Mouse (Mus musculus) MN1 (cell line): ENCODE data around the gene Mgat5.
A peak's percentile ranks its signal among the peaks of the same experiment; 100 is the strongest.

ENCODE experiments used
- DNase-seq: peaks from one replicate; pipeline ENCODE4 v3.0.0-alpha.2; 2016; ENCODE audit warnings: low spot score

Mgat5 gene

DNA sequence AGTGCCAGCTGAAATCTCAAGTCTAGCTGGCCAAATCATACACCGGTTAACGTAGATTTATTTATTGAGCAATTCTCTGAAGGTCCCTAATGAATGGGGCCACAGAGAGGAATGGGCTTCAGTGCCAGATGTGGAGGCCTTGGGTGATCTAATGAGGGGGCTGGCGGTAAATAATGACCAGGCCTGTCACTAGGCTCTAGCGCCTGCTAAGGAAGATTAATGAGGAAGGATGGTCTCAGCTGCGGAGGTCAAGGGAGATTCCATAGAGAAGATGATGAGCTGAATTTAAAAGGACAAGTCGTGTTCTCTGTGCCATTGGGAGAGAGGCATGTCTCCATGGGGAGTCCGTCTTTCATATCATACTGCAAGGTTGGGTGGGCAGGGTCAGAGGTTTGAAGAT is 178.3 kb downstream of the Mgat5 start:
- no peak for DNase-seq

DNA sequence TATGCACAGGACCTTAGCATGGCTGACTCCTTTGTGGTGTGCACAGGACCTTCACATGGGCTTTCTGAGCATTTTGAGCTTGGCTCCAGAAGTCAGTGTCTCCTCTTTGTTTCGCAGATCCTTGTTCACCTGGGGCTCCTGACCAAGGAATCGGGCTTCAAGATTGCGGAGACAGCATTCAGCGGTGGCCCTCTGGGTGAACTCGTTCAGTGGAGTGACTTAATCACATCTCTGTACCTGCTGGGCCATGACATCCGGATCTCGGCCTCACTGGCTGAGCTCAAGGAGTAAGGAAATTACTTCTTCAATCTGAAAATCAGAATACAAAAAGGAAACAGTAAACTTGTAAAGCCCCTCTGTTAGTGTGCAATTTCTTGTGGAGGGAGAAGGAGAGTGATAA is 182.4 kb downstream of the Mgat5 start:
- DNase-seq, result no peak

DNA sequence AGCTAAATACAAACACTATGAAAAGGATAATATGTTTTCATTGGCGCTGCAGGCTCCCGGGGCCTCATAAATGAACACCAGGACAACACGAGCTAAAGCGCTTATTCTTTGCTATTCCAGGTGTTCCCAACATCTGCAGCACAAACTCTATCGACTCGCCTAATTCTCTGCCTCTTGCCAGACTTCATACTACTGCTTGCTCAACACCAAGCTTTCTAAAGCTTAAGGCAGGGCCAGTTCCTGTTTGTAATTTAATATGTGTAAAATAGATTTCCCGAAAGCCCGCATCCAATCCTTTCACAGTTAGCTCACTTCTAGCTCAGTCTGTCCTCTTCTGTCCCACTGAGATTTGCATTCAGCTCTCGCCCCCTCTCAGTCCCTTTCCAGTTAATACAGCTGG is 182.8 kb downstream of the Mgat5 start:
- no peak for DNase-seq

DNA sequence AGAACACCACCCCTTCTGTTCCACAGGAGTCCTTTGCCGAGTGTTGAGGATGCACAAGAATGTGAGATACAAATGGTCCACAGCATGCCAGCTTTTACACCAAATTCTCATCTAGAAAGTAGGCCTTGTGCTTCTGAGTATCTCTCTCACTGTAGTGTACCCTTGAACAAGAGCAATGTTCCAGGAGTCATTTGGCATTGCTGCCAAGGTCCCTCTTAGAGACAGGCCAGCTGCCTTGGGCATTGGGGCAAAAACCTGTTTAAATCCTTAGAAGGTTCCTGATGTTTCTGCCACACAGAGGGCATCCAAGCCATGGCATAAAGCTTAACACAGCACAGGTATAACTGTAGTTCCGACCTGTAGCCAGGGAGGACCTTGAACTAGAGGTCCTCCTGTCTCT is 189.9 kb downstream of the Mgat5 start:
- no peak for DNase-seq

DNA sequence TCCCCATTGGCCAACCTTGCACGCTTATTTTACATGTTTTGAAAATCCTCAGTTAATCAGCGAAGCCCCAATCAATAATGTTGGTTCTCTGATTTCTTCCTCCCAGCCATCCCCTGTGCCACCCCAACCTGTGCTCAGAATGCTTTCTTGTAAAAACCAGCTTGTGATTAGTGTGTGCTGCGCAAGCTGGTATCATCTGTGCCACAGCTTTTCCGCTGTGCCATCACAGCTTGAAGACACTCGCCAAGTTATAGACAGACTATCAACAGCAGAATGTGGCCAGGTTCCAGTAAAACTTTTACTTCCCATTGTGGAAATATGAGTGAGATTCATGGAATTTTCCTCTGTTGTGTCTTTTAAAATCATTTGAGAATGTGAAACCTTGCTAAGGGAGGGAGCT is 190.9 kb downstream of the Mgat5 start:
- DNase-seq, result no peak

DNA sequence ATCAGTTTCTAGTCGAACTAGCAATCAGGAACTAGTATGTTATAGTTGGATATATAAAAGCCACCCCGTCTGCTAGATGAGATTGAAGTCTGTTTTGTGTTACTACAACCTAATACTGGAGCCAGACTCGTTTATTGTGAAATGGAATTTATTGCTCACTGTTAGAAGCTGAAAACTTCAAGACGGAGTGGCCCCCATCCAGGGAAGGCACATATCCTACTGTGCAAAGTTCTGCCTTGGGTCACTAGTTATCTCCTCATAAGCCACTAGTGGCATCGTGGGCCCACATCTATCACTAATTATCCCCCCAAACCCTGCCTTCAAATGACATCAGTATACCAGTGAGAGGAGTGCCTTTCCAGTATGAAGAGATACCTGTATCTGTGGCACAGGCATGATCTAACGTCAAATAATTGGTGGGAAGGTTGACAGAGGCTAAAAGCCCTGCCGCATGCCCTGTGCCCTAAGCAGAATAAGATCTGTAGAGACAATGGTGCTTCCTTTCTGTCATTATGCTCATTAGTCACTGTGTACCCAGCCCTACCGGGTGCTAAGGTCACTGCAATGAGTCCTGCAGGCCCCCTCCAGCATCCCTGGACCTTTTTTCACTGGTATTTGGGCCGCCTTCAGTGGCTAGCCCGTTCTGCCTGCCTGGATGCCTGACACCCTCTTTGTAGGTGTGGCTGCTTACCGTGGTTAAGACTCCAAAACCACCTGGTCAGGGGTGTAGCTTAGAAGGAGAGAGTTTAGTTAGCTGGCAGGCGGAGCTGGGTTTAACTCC is 191.9 kb downstream of the Mgat5 start:
- DNase-seq, result no peak

DNA sequence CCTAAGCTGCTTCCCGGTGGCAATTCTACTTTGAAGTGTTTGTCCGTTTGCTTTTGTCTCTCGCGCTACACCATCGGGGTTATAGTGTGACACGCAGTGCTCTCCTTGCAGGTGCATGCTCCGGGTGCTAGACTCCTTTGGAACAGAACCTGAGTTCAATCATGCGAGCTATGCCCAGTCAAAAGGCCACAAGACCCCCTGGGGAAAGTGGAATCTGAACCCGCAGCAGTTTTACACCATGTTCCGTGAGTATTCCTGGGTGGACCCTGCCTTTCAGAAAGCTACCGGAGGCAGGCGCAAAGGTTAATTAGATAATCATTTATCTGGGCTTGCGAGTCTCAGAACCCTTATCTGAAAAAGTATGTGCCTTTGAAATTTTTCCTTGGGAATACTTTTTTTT is 192.6 kb downstream of the Mgat5 start:
- DNase-seq, result no peak

DNA sequence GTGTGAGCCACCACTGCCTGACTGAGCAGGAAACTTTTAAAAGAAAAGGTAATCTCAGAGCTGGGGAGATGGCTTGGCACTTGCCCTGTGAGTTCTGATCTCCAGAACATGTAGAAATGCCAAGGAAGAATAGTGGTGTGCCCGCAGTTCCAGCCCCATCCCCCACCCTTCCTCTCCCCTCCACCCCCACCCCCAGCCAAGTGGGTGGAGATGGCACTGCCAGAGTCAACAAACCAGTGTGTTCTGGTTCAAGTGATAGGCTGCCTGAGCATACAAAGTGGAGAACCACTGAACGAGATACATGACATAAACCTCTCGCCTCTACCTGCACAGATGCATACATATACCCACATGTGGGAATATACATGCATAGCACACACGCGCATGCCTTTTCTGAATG is 193.4 kb downstream of the Mgat5 start:
- DNase-seq, result no peak

DNA sequence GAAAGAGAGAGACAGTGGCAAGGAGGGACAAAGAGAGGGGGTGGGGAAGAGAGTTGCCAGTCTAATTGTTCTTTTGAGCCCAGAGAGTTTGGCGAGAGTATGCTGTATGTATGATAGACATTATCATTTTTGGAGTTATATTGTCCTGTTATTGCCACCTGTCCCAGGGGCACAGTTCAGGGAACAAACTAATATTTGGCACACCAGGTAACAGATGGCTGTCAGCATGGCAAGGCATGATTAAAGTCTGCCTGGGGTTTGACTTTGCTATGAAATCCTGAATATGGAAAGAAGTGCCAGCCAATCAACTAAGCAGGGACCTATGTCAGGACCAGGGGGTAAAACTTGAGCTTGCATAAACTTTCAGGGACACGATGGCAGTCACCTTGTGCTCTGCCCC is 195.4 kb downstream of the Mgat5 start:
- no peak for DNase-seq

DNA sequence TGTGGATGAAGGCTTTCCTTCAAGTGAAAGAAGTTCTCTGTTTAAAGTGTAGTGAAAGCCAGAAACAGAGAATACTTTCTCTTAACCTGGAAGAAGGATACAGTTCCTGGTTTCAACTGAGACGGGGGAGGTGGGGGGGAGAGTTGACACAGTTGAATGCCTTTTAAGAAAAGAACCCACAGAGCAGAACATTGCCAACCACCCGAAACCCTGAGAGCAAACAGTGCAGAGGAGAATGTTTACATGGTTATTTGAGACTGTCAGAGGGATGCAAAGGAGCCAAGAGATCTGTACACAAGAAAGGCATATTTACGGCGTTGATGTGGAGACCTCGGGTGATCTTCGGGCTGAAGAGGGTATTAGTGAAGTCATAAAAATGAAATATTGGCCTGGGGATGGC is 195.9 kb downstream of the Mgat5 start:
- DNase-seq, result no peak

DNA sequence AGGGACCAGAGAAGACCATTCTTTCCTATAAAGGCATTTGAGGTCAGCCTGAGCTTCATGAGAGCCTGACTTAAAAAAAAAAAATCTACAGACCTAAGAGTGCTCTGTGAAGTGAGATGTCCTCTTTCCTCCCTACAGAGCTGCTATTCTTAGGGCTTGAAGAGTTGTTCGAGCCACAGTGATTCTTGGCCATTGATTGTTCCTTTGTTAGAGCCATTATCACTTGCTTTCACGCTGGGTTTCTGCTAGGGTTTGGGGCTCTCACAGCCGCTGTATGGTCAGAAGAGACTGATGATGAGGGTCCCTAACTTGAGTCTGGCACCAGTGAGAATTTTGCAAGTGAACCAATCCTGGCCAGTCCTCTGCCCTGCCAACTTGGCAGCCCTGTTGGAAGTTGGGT is 199.8 kb downstream of the Mgat5 start:
- DNase-seq, result no peak

DNA sequence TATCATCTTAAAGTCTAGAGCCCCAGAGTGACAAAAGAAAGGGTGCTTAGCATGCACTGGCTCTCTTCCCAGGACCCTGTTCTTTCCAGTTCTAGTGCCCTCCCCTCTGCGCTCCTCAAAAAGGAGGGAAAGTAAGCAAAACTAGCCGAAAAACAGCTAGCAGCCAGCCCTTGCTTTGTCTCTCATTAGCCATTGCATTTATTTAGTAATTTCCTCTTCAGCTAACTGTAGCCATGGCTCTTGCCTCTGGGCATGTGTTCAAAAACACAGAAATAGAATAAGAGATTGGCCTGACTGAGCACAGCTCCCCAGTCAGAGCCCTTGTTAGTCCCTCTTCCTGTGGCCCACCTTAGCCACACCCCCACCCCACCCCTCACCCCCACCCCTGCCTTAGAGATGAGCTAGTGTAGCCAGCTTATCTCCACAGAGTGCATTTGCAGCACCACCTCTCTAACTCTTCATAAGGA is 204.2 kb downstream of the Mgat5 start:
- DNase-seq, result no peak

DNA sequence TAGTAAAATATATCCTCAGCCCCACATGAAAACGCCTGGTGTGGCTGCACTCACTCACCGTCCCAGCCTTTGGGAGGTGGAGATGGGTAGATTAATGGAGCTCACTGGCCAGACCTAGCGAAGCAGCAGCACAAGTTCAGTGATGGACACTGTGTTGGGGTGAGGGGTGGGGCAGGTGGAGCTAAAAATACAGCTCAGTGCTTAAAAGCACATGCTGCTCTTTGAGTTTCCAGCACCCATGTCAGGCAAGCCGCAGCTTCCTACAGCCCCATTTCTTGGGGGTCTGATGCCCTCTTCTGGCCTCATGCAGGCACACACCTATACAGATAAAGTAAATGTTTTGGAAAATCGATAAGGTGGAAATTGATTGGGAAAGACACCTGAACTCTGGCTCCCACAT is 204.7 kb downstream of the Mgat5 start:
- DNase-seq, result peak; percentile 24

DNA sequence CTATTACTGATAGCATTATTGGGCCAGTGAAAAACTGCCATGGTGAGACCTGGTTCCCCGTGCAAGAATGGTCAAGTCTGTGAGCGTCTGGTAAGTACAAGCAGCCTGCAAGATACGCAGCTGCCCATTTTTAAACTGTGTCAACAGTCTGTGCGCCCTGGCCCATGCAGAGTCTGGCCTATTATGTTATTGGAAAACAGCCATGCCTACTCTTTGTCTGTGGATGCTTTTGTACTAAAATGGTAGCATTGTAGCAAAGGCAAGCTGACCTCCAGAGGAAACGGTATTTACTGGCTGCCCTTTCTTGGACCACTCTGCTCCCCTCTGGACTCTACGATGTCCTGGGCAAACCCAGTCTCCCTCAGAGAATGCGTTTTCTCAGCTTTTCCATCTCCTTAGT is 209.7 kb downstream of the Mgat5 start:
- DNase-seq, result no peak

DNA sequence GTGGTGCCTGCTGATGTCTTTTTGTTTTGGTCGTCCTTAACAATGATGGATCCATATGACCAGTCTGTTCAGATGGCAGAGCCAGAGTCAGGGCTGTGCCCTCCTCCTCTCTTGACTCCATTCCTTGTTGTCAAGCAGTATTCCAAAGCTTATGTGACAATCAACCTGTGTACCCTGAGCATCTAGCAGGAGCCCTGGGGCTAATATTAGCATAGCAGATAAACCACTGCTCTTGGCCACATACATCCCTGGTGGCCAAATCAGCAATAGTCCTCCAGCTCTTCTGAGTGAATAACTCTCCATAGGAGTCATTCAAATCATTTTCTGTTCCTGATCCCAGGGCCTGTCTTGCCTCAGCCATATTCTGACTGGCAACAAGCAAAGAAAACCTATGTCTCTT is 211.1 kb downstream of the Mgat5 start:
- DNase-seq, result no peak

DNA sequence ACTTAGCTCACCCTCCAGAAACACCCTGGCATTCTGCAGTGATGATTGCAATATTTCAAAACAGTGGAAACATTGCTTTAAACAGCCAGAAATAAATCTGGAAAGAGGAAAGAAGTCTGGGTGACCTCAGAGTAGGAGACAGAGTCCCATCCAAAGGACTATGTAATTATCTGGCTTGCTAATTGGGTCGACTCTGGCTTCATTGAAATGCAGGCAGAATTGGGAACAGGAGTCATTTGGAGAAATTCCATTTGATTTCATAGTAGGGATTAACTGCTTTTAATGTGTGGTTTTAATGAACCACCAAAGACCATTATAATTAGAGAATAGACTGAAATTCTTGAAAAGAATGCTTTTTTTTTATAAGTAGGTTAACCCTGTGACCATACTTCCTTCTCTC is 212.2 kb downstream of the Mgat5 start:
- DNase-seq, result no peak

DNA sequence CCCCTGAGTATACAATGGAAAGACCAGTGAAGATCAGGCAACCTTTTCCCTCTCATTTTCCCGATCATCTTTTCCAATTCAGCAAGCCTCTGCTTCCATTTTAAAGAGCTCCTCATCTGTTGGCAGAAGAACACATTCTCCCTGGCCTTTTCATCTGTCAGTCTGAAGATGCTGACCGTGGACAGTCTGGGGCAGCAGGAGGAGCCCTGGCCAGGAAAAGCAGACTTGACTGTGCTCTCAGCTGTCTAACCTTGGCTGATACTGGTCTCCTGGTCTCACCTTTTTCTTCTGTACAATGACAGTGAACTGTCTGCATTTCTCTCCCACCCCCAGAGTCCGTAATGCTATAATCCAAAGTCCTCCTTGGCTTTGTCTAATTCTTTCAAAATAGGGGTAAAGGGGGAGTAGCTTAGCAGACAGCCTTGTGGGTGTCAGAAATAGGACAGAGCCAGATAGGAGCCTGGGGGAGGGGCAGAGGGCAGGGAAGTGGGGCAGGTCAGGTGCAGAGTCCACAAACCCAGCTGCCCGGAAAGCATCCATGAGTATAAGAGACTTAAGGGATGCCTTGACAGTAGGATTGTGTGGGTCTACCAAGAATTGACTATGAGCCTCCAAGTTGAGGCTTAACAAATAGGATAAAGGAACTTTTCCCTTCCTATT is 214.2 kb downstream of the Mgat5 start:
- no peak for DNase-seq

DNA sequence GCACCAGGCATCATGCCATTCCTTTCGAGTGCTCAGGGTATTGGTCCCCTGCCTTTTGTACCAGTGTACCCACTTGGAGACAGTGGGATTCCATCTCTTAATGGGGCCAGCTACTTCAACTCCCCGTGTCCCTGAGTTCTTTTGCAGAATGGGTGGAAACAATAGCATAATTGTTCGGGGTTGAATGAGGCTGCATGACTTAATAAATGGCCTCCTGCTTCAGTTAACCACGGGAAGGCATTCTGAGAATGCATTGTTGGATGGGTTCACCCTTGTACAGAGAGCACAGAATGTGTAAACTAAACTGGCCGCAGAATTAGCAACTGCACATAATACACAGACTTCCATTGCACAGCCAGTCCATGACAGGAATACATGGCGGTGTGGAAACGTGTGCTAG is 214.8 kb downstream of the Mgat5 start:
- no peak for DNase-seq

DNA sequence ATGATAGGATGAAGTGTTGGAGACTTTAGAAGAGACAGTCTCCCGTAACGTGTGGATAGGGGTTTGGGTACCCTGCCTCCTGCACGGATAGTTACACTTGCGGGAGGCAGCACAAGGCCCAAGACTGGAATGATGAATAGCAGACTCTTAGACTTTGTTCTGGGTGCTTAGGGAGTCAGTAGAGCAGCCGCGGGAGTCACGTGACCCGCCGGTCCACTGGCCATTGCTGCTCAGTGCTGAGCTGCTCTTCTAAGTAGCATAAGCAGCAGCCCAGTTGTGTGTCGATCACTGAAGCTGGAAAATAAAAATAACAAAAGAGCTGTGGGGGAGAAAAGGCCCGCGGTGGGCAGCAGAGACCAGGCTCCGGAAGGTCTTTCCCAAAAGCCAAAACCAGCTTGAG is 215.6 kb downstream of the Mgat5 start:
- DNase-seq, result no peak

DNA sequence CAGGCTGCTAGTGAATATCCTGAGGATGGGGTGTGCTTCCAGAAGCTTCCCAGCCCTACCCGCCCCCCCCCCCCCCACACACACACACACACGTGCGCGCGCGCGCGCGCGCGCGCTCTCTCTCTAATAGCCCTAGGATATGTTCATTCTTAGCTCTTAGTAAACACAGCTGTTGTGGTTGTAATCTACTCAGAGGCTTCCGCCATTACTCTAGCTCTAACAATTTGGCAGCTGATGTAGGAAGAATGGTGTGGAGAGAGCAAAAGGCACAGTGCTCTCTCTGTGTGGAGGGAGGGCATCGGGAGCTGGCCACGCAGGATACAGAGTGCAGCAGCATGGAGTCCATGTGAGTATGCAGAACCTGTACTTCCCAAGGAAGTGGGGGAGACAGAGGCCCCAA is 216.0 kb downstream of the Mgat5 start:
- DNase-seq, result no peak

DNA sequence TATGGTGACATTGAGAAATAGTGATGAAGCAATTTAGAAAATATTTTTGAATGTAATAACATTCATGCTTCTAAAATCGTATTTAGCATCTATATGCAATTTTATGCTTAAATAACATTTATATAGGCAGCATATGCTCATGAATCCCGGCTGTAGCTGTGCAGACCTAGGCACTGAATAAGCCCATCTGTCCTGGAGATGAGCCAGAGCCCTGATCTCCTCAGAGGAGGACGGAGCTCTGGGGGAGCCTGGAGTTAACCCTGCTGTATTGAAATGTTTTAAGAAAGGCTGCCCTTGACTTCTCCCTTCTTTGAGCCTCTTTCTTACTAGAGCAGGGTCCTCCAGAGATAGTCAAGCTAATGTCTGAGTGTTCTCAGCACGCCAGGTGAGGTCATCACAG is 217.8 kb downstream of the Mgat5 start:
- DNase-seq, result no peak

DNA sequence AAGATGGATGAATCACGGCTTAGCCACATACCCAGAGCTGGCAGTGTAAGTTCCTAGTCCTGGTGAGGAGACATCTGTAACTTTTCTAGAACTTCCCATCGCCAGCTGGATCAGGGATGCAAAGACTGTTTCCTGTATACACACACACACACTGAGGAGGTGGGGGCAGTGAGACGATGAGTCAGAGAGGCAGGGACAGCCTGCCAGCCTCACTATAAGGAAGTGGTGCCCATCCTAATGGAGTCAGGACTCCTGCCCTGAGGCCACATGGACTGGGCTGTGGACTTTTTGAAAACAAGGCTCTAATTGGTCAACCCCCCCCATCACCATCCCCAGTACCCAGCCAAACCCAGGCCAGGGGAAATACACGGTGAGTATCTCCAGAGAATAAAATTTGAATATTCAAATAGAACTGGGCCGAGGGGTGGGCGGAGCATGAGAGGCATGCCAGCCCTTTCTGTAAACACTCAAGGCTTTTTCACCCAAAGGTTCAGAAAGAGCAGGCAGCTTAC is 220.3 kb downstream of the Mgat5 start:
- peak; percentile 76 for DNase-seq

DNA sequence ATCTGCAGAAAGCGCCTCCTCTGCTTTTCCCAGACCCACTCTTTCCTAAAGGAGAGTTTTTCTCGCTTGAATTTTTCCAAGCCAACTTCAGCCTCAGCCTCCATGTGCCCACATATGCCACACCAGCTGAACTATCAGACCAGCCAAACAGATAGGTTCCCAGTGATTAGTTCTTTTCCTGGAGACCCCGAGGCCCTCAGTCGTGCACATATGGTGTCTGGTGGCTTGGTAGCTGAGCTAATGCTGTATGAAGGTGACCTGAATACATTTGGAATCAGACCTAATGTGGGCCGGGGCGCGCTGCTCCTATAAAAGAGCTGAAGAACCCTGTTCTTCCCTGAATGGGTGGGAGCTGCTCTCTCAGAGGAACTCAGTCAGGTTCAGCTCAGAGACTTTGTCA is 225.5 kb downstream of the Mgat5 start:
- no peak for DNase-seq

DNA sequence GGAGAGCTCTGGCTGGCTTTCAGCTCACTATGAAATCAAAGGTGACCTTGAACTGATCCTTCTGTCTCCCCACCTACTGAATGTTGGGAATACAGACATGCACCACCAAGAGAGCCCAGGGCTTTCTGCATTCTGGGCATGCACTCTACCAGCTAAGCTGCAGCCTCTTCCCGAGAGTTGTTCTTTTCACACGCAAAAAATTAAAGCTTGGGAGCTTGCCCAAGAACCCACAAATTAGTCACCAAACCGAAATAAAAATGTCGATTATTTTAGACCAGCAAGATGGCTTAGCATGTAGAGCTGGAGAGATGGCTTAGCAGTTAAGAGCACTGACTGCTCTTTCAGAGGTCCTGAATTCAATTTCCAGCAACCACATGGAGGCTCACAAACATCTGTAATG is 230.0 kb downstream of the Mgat5 start:
- no peak for DNase-seq
